8 mouse cellular contexts compared by ENCODE assay signal in genomic region chr8:75032961-75033360, GRCm38 (mm10). TPM values are rescaled to one million over a fixed set of nuclear protein-coding genes. Genes with fewer than 3 reads are reported as not detected.
DNase-seq lines count a peak whose midpoint lies in the region; ATAC-seq and TF ChIP-seq lines count a peak whose summit lies in the region.

No protein-coding gene starts in this region.

- H3K27me3 ChIP-seq in embryonic facial prominence, embryonic 11.5 days (ENCODE audit: control insufficient read depth, insufficient read depth, low read length), result no peaks in the 10 kb centered on the region
- H3K27me3 ChIP-seq in hindbrain, embryonic 16.5 days (replicated peaks; ENCODE audit: control insufficient read depth, insufficient read depth, low read length), result no peaks in the 10 kb centered on the region

- 62% methylated on average over 5 of the region's 5 CpGs for WGBS in embryonic facial prominence, embryonic 11.5 days
- 60% methylated on average over 5 of the region's 5 CpGs for WGBS in hindbrain, embryonic 16.5 days

- no peaks in the 10 kb centered on the region; the same call in none of the 2 replicates for H3K36me3 ChIP-seq in embryonic facial prominence, embryonic 11.5 days (replicated peaks; ENCODE audit: control insufficient read depth, insufficient read depth, low read depth, low read length)
- H3K36me3 ChIP-seq in hindbrain, embryonic 16.5 days (ENCODE audit: control insufficient read depth, insufficient read depth, low read length), result no peaks in the 10 kb centered on the region

- no peak for TF ChIP-seq CTCF in left cerebral cortex, adult 2 months (IDR thresholded peaks at IDR 0.05)

- H3K9me3 ChIP-seq in embryonic facial prominence, embryonic 11.5 days (replicated peaks; ENCODE audit: control insufficient read depth, low read length), result no peaks in the 10 kb centered on the region
- H3K9me3 ChIP-seq in hindbrain, embryonic 16.5 days (ENCODE audit: control insufficient read depth, low read length), result no peaks in the 10 kb centered on the region

- H3K27ac ChIP-seq in left cerebral cortex, adult 2 months, result peak overlapping the region; percentile 51; the same call in 1 of the 2 replicates
- H3K27ac ChIP-seq in embryonic facial prominence, embryonic 11.5 days (replicated peaks; ENCODE audit: low read depth, low read length), result peak overlapping the region; percentile 10; the same call in 1 of the 2 replicates
- peak overlapping the region; percentile 25; the same call in 1 of the 2 replicates for H3K27ac ChIP-seq in hindbrain, embryonic 16.5 days (ENCODE audit: low read depth, low read length)

- no peak for ATAC-seq in embryonic facial prominence, embryonic 11.5 days (replicated peaks; ENCODE audit: insufficient number of reproducible peaks, low FRiP score, low TSS enrichment, low read depth)
- no peak for ATAC-seq in hindbrain, embryonic 16.5 days
- peak; percentile 4; the same call in 1 of the 2 replicates for ATAC-seq in monocyte, adult 5-6 weeks (replicated peaks; ENCODE audit: insufficient number of reproducible peaks, low FRiP score, low TSS enrichment, poor library complexity, severe bottlenecking)

- H3K9ac ChIP-seq in embryonic facial prominence, embryonic 11.5 days (replicated peaks; ENCODE audit: low read length), result no peak overlapping the region
- H3K9ac ChIP-seq in hindbrain, embryonic 16.5 days (ENCODE audit: low read depth, low read length), result peak overlapping the region; percentile 70; the same call in 1 of the 2 replicates

- DNase-seq in left cerebral cortex, adult 2 months (ENCODE audit: extremely low spot score in 1 of 2, low spot score in 2 of 2), result no peak
- DNase-seq in left cerebral cortex, postnatal 25 days (ENCODE audit: low spot score in 2 of 2), result no peak
- no peak for DNase-seq in embryonic facial prominence, embryonic 11.5 days (ENCODE audit: low spot score)
- no peak for DNase-seq in adipocyte (ENCODE audit: low spot score)
- DNase-seq in adrenal gland, postnatal 10 days, result no peak
- no peak for DNase-seq in adrenal gland, adult (ENCODE audit: inconsistent age in 2 of 2, low spot score in 1 of 2)

- H3K4me2 ChIP-seq in embryonic facial prominence, embryonic 11.5 days (ENCODE audit: low read depth, low read length), result peak overlapping the region; percentile 31; the same call in 1 of the 2 replicates
- peak overlapping the region; percentile 68 for H3K4me2 ChIP-seq in hindbrain, embryonic 16.5 days (ENCODE audit: low read length)

- intact Hi-C loops in left cerebral cortex, adult 2 months (cut with DNase I), result loop anchor here (1.0 kb wide), 1 partner anchor 39 kb away; no protein-coding TSS in a partner anchor
- intact Hi-C loops in left cerebral cortex, postnatal 25 days (cut with DNase I), result no loop called here

- H3K4me3 ChIP-seq in left cerebral cortex, adult 2 months, result peak overlapping the region; percentile 81
- peak overlapping the region; percentile 62; the same call in 1 of the 2 replicates for H3K4me3 ChIP-seq in embryonic facial prominence, embryonic 11.5 days (ENCODE audit: low read depth, low read length)
- peak overlapping the region; percentile 72 for H3K4me3 ChIP-seq in hindbrain, embryonic 16.5 days (ENCODE audit: low read length)

- no peaks in the 10 kb centered on the region; the same call in 1 of the 2 replicates for H3K4me1 ChIP-seq in embryonic facial prominence, embryonic 11.5 days (ENCODE audit: control insufficient read depth, insufficient read depth, low read length)
- H3K4me1 ChIP-seq in hindbrain, embryonic 16.5 days (ENCODE audit: control insufficient read depth, insufficient read depth, low read depth, low read length), result peaks cover 9% of the 10 kb centered on the region

RNA-seq across cellular contexts. Expression of gene Tom1, which starts 0.5 kb away (rescaled TPM):
- 10 to 100 TPM; 31.4 to 42.2 TPM for total RNA-seq in left cerebral cortex, adult 2 months (2021)
- total RNA-seq in left cerebral cortex, postnatal 25 days (2021), result 10 to 100 TPM; 37.6 to 38.6 TPM
- polyA plus RNA-seq in embryonic facial prominence, embryonic 11.5 days (2014; fragmentation: Nextera tagmentation; extraction: Ambion mirVana), result 26.3 and 32.4 TPM in 2 replicates
- polyA plus RNA-seq in hindbrain, embryonic 16.5 days (2015; fragmentation: Nextera tagmentation; extraction: Ambion mirVana), result 40.7 and 45.9 TPM in 2 replicates
- total RNA-seq in monocyte, adult 5-6 weeks (2017), result 21.5 to 55.1 TPM (median 25.0 TPM) in 3 replicates
- total RNA-seq in adrenal gland, postnatal 10 days (2021), result 10 to 100 TPM; 28.3 to 31.5 TPM

RNA-seq across cellular contexts. Expression of gene Hmgxb4, which starts 39.8 kb away (rescaled TPM):
- total RNA-seq in left cerebral cortex, adult 2 months (2021), result 10 to 100 TPM; 24.5 to 28.9 TPM
- total RNA-seq in left cerebral cortex, postnatal 25 days (2021), result 10 to 100 TPM; 22.1 to 31.0 TPM
- 53.6 and 54.5 TPM in 2 replicates for polyA plus RNA-seq in embryonic facial prominence, embryonic 11.5 days (2014; fragmentation: Nextera tagmentation; extraction: Ambion mirVana)
- 33.9 and 34.2 TPM in 2 replicates for polyA plus RNA-seq in hindbrain, embryonic 16.5 days (2015; fragmentation: Nextera tagmentation; extraction: Ambion mirVana)
- total RNA-seq in monocyte, adult 5-6 weeks (2017), result 29.7 to 52.8 TPM (median 33.2 TPM) in 3 replicates
- 10 to 100 TPM; 22.9 to 27.3 TPM for total RNA-seq in adrenal gland, postnatal 10 days (2021)
